Mouse (Mus musculus): Measurements from ENCODE around the gene Epb41l1.

GRCm38 (mm10) chr2:156437637-156438036 lies 16.9 kb downstream of the Epb41l1 start:
- no peak for TF ChIP-seq CTCF (IDR thresholded peaks at IDR 0.05; ENCODE audit: borderline replicate concordance, extremely low read depth, insufficient read depth, insufficient read length)
- no peak for TF ChIP-seq POLR2A (IDR thresholded peaks at IDR 0.05; ENCODE audit: borderline replicate concordance, extremely low read depth, insufficient read depth, insufficient read length, poor library complexity, severe bottlenecking)

All from brain, embryonic 14.5 days (tissue).